Mouse (Mus musculus) gonadal fat pad, adult 2 months (tissue): ENCODE results near the gene Abcg8. TPM values are rescaled to one million over a fixed set of nuclear protein-coding genes. Genes with fewer than 3 reads are reported as not detected.
A peak's percentile ranks its signal among the peaks of the same experiment; 100 is the strongest.

Experiments
- DNase-seq: peaks from one replicate; pipeline ENCODE4 v3.0.0-alpha.2; 2012; ENCODE audit warnings: low read depth
- polyA plus RNA-seq: library from polyadenylated mRNA; depleted of rRNA; stranded (reverse); fragments of >200 nt; gene quantifications from 2 replicates; pipeline ENCODE4 v1.2.3, GENCODE M21; 2012

The Abcg8 gene
- polyA plus RNA-seq, 1 experiment: 0.35 TPM

GRCm38 (mm10) chr17:84713563-84714164 lies 37.6 kb downstream of the Abcg8 start:
- no peak for DNase-seq

GRCm38 (mm10) chr17:84714930-84715329 lies 38.8 kb downstream of the Abcg8 start:
- no peak for DNase-seq

GRCm38 (mm10) chr17:84716252-84716872 lies 40.3 kb downstream of the Abcg8 start:
- DNase-seq: no peak

GRCm38 (mm10) chr17:84717416-84717815 lies 41.3 kb downstream of the Abcg8 start:
- no peak for DNase-seq

- DNase-seq: no peak
Observed at GRCm38 (mm10) chr17:84719105-84719504, 43.0 kb downstream of the Abcg8 start.

GRCm38 (mm10) chr17:84724028-84724427 lies 47.9 kb downstream of the Abcg8 start:
- no peak for DNase-seq

GRCm38 (mm10) chr17:84725163-84725562 lies 49.1 kb downstream of the Abcg8 start:
- DNase-seq: no peak

GRCm38 (mm10) chr17:84728201-84728911 lies 52.3 kb downstream of the Abcg8 start:
- no peak for DNase-seq

- no peak for DNase-seq
Observed at GRCm38 (mm10) chr17:84729140-84729539, 53.0 kb downstream of the Abcg8 start.

- no peak for DNase-seq
Observed at GRCm38 (mm10) chr17:84731361-84731760, 55.3 kb downstream of the Abcg8 start.

GRCm38 (mm10) chr17:84732612-84733011 lies 56.5 kb downstream of the Abcg8 start:
- DNase-seq: peak; percentile 69

GRCm38 (mm10) chr17:84736719-84737118 lies 60.6 kb downstream of the Abcg8 start:
- no peak for DNase-seq

- DNase-seq: no peak
Observed at GRCm38 (mm10) chr17:84738073-84738797, 62.1 kb downstream of the Abcg8 start.

- no peak for DNase-seq
Observed at GRCm38 (mm10) chr17:84744256-84744655, 68.2 kb downstream of the Abcg8 start.

GRCm38 (mm10) chr17:84745001-84745400 lies 68.9 kb downstream of the Abcg8 start:
- no peak for DNase-seq

- no peak for DNase-seq
Observed at GRCm38 (mm10) chr17:84747212-84747611, 71.1 kb downstream of the Abcg8 start.

GRCm38 (mm10) chr17:84748152-84748682 lies 72.1 kb downstream of the Abcg8 start:
- no peak for DNase-seq

GRCm38 (mm10) chr17:84749297-84749696 lies 73.2 kb downstream of the Abcg8 start:
- DNase-seq: no peak
